Mouse (Mus musculus): Measurements from ENCODE around the gene Hist1h4d. TPM values are rescaled to one million over a fixed set of nuclear protein-coding genes. Genes with fewer than 3 reads are reported as not detected.

The Hist1h4d gene
- 447 and 512 TPM in 2 replicates for total RNA-seq (2023)

GRCm38 (mm10) chr13:23581408-23582218 is at the start of gene Hist1h4d:
TSS of gene Hist1h4d (plus strand) at chr13:23581598.

GRCm38 (mm10) chr13:23533560-23534367 is 47.6 kb upstream of the Hist1h4d start, which contains the start of gene Hist1h2af:
TSS of gene Hist1h2af (plus strand) at chr13:23533906.

GRCm38 (mm10) chr13:23535137-23536075 is 46.0 kb upstream of the Hist1h4d start, which contains the start of gene Hist1h3g:
TSS of gene Hist1h3g (plus strand) at chr13:23535422.

DNA sequence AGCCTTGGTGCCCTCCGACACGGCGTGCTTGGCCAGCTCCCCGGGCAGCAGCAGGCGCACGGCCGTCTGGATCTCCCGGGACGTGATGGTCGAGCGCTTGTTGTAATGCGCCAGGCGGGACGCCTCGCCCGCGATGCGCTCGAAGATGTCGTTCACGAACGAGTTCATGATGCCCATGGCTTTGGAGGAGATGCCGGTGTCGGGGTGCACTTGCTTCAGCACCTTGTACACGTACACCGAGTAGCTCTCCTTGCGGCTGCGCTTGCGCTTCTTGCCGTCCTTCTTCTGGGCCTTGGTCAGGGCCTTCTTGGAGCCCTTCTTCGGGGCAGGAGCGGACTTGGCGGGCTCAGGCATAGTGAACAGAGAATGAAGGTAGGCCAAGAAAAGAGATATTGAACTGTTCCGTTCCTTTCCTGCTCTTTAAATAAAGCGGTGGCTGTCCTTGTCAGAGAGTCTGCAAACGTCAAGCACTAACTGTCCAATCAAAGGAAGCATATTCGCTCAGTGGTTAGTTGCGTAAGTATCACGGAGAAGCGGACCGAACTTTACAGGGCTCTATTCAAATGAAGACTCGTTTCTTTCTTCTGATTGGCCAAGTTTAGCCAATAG is 38.3 kb upstream of the Hist1h4d start, which contains the start of gene Hist1h2bh:
Hist1h2bh (minus strand) TSS at position 394 of the 609 bp plus-strand sequence.

DNA sequence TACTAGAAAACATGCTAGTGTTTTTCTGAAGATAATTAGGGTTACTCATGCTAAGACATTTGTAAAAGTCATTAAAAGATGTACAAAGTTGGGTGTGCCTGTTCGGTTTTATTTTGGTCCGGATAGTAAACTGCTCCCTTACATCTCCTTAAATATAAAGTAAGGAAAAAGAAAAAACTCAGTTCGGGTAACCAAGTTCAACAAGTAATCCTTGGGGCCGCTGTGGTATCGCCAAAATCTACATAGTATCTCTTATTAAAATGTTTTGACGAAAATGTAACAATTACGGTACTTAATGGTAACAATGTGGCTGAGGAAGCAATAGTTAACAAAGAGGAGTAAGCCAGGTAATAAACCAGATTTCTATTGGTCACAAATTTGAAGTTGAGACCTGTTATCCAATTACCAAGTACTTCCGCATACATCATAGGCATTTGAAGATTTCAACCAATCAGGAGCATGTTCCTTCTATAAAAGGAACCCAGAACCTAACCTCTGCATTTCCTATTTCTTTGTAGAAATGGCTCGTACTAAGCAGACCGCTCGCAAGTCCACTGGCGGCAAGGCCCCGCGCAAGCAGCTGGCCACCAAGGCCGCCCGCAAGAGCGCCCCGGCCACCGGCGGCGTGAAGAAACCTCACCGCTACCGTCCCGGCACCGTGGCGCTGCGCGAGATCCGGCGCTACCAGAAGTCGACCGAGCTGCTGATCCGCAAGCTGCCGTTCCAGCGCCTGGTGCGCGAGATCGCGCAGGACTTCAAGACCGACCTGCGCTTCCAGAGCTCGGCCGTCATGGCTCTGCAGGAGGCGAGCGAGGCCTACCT is 37.2 kb upstream of the Hist1h4d start, which contains the start of gene Hist1h3f:
Hist1h3f (plus strand) TSS at position 88 of the 822 bp plus-strand sequence.

DNA sequence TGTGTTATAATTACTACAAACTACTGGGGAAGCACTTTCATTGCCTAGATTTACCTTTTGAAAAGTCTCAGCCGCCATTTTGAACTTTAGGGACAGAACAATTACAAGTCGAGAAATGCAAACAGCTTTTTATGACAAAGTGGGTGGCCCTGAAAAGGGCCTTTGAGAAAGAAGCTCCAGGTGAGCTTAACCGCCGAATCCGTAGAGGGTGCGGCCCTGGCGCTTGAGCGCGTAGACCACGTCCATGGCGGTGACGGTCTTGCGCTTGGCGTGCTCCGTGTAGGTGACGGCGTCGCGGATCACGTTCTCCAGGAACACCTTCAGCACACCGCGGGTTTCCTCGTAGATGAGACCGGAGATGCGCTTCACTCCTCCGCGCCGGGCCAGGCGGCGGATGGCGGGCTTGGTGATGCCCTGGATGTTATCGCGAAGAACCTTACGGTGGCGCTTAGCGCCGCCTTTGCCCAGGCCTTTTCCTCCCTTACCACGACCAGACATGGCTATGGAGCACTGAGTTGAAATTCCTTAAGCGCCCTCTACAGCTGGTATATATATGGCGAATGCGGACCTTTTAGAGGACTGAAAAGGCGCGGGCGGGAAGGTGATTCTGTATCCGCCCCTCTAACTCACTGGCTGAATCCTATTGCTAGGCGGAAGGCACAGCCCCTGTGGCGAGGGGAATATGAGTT is 30.1 kb upstream of the Hist1h4d start, which contains the start of gene Hist1h4f:
Hist1h4f (minus strand) TSS at position 503 of the 689 bp plus-strand sequence.

DNA sequence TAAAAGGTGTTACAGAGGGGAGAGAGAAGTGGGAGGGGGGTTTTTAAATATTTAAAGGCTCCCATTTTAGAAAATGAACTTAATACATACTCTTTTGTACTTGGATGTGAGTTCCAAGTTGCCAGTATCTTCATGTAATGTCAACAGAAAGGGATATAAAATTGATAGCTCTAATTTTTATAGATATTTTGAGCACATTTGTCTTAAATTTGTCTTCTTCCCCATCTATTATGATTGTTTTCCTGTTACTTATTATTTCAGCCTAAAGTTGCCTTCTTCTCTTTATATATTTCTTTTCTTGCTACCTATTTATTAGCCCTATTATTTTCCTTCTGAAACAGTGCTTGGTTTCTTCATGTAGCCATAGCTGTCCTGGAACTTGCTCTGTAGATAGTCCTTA is 28.4 kb upstream of the Hist1h4d start, which contains the start of gene Hist1h1d:
Hist1h1d (plus strand) TSS at position 301 of the 400 bp plus-strand sequence.

GRCm38 (mm10) chr13:23561883-23562659 is 19.3 kb upstream of the Hist1h4d start, which contains the start of gene Hist1h3e:
TSS of gene Hist1h3e (minus strand) at chr13:23562369.

DNA sequence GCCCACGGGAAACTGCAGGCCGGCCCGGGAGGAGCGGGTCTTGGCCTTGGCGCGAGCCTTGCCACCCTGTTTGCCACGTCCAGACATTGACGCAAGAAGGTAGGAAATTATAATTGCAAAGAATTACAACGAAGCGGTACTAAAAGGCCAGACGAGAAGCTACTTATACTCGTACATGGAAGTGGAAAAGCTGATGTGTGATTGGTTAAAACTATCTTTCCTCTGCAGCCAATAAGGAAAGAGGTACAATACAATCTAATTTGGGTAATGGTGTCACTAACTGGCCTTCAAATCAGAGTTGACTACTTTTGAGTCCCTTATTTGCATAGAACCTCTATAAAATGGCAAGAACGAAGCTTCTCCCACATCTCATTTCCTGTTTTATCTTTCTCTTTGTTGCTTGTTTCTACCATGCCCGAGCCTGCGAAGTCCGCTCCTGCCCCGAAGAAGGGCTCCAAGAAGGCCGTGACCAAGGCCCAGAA is 10.3 kb upstream of the Hist1h4d start, which contains the start of the genes Hist1h2ae and Hist1h2bg:
Hist1h2ae (minus strand) TSS at position 199 of the 482 bp plus-strand sequence.
Hist1h2bg (plus strand) TSS at position 375 of the 482 bp plus-strand sequence.

DNA sequence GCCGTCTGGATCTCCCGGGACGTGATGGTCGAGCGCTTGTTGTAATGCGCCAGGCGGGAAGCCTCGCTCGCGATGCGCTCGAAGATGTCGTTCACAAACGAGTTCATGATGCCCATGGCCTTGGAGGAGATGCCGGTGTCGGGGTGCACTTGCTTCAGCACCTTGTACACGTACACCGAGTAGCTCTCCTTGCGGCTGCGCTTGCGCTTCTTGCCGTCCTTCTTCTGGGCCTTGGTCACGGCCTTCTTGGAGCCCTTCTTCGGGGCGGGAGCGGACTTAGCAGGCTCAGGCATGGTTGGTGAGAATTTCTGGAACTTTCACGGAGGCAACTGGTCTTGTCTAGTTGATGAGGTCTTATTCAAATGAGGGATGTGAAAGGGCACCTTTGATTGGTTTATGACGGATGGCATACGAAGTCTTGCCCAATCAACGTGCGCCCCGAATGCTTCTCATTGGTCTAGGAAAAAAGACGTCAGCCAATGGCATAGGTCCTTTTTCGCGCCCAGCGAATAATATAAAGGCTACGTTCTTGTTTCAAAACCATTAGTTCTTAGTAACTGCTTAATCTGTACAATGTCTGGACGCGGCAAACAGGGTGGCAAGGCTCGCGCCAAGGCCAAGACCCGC is 7.4 kb upstream of the Hist1h4d start, which contains the start of the genes Hist1h2bf and Hist1h2ad:
Hist1h2bf (minus strand) TSS at position 299 of the 627 bp plus-strand sequence.
Hist1h2ad (plus strand) TSS at position 484 of the 627 bp plus-strand sequence.

DNA sequence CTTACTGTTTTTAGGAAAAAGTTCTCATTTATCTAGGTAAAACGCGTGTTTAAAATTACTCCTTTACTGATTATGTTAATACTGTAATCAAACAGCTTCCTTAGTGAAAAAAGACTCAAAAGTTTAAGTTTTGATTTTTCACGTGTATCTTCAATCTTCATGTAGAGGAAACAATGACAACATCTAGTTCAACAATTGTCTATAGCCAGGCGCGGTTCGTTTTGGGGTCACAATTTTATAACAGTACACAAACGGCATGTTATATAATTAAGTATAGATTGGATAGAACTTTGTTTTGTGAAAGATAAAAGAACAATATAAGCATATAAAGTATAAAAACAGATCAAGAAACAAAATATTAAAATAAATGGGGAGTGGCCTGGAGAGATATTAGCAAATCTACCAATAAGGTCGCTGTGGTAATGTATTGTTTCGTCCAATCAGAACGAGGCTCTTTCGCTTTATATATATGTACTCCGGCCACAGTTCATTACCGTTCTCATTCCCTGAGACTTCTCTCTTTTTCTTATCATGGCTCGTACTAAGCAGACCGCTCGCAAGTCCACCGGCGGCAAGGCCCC is 6.0 kb upstream of the Hist1h4d start, which contains the start of gene Hist1h3d:
Hist1h3d (plus strand) TSS at position 493 of the 581 bp plus-strand sequence.

DNA sequence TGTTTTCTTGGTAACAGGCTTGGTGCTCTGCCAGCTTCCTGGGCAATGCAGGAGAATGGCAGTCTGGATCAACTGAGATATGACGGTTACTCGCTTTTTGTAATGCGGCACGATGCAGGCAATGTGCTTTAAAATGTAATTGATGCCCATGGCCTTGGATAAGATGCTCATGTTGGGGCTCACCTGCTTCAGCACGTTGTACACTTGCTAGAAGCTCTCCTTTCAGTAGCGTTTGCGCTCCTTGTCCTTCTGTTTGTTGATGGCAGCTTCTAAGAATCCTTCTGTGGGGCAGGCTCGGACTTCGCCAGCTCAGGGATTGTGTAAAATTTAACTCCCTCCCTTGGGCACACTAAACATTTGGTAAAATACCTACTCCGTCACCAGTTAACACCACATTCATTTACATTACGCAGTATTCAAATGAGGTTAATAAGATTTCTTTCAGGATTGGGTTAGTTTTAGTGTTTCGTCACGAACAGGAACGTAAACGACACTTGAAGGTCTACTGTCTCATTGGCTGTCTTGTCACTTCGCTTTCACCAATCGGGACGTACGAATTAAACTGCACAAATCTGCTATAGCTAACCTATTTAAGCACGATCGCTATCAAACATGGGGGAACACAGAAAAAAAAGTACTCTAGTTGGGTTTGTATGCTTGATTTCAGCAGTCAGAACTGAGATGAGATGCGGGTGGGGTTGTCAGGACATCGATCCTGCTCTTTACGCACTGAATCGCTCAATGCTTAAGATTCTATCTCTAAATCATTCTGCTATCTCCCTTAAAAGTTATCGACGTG is 39.5 kb downstream of the Hist1h4d start, which contains the start of gene Hist1h2be:
Hist1h2be (minus strand) TSS at position 392 of the 799 bp plus-strand sequence.

DNA sequence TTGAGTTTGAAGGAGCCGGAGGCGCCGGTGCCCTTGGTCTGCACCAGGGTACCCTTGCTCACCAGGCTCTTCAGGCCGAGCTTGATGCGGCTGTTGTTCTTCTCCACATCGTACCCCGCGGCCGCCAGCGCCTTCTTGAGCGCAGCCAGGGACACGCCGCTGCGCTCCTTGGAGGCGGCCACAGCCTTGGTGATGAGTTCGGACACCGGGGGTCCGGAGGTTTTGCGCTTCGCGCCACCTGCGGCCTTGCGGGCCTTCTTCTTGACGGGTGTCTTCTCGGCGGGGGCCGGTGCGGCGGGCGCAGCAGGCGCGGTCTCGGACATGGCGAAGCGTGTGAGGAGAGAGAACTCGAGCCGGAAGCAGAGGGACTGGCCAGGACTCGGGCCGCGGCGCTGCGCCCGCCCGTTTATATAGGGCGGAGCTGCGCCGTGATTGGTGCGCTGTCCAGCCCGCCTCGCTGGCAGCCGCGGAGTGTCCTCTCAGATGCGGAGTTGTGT is 40.8 kb downstream of the Hist1h4d start, which contains the start of gene Hist1h1e:
Hist1h1e (minus strand) TSS at position 384 of the 497 bp plus-strand sequence.

